Mouse (Mus musculus): ENCODE results near the gene Cyp2c29. TPM values are rescaled to one million over a fixed set of nuclear protein-coding genes. Genes with fewer than 3 reads are reported as not detected.
"Not testable (repeated sequence)": the region's sequence is repeated elsewhere in the genome, so short reads cannot be mapped to it uniquely, and the experiment has no call there.

Gene Cyp2c29
- not detected in 2 replicates for polyA plus RNA-seq (2015; fragmentation: Nextera tagmentation; extraction: Ambion mirVana)

GRCm38 (mm10) chr19:39269105-39269504 is at the start of gene Cyp2c29:
Gene Cyp2c29 (plus strand): TSS chr19:39269405.
- no CpG with 5 or more reads among the region's 1 CpGs for whole genome bisulfite sequencing

DNA sequence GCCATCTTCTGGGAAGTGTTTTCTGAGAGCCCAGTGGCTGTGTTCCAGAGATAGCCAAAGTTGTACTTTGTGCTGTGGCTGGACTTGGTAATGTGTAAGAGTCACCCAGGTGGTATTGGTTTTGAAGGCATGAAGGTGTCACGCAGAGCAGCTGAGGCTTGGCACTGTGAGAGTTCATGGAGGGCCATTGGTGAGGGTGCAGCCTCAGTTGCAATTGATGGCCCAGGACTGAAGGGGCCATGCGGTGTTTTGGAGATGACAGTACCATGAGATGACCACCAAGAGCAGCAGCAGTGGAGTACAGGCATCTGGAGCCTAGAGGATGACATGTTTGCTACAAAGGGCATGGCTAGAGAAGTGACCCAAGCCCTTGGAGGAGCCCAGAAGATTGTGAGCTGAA is 2.2 kb upstream of the Cyp2c29 start:
- WGBS = 76% methylated on average over 2 of the region's 2 CpGs
- not testable (repeated sequence) for H3K4me3 ChIP-seq; H3K36me3 ChIP-seq (ENCODE audit: poor library complexity, severe bottlenecking); H3K4me1 ChIP-seq; H3K4me2 ChIP-seq; H3K9ac ChIP-seq; H3K27me3 ChIP-seq; ATAC-seq; H3K27ac ChIP-seq; H3K9me3 ChIP-seq (replicated peaks)

More at GRCm38 (mm10) chr19:39269105-39269504, at the start of gene Cyp2c29:
- H3K27me3 ChIP-seq; ATAC-seq; H3K4me1 ChIP-seq; H3K36me3 ChIP-seq (ENCODE audit: poor library complexity, severe bottlenecking); H3K27ac ChIP-seq; H3K4me2 ChIP-seq; H3K9me3 ChIP-seq (replicated peaks); H3K9ac ChIP-seq; H3K4me3 ChIP-seq: not testable (repeated sequence)

- H3K9ac ChIP-seq = no peak overlapping the region
- no peaks in the 10 kb centered on the region for H3K4me1 ChIP-seq
- no peak overlapping the region for H3K4me3 ChIP-seq
- no peaks in the 10 kb centered on the region; the same call in none of the 2 replicates for H3K9me3 ChIP-seq (replicated peaks)
- ATAC-seq = no peak
- no peak overlapping the region for H3K27ac ChIP-seq
- H3K27me3 ChIP-seq = no peaks in the 10 kb centered on the region
- H3K4me2 ChIP-seq = no peak overlapping the region
- H3K36me3 ChIP-seq (ENCODE audit: poor library complexity, severe bottlenecking) = no peaks in the 10 kb centered on the region
These were observed 13.6 kb downstream of the Cyp2c29 start for GRCm38 (mm10) chr19:39282801-39283200.

DNA sequence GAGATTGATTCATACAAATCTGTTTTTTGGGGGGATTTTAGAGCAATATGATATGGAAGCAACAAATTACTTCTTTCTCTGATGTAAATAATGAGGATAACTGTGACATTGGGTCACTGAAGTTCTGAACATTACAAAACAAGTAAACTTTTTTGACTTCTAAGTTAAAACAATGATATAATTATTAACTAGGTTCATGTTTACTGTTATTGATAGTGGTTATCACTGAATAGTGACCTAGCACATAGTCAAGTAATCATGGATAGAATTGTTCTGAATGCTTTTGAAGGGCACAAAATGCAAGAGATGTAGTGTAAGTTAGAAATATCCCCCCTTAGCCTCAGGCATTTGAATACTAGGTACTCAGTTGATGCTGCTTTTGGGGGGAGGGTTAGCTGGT is 16.4 kb downstream of the Cyp2c29 start:
- H3K4me2 ChIP-seq = no peak overlapping the region
- no peak overlapping the region for H3K4me3 ChIP-seq
- H3K4me1 ChIP-seq = no peaks in the 10 kb centered on the region
- no peak for ATAC-seq
- H3K9ac ChIP-seq = no peak overlapping the region
- H3K27me3 ChIP-seq = no peaks in the 10 kb centered on the region
- H3K36me3 ChIP-seq (ENCODE audit: poor library complexity, severe bottlenecking) = no peaks in the 10 kb centered on the region
- no peak overlapping the region for H3K27ac ChIP-seq
- H3K9me3 ChIP-seq (replicated peaks) = peaks cover 7% of the 10 kb centered on the region

DNA sequence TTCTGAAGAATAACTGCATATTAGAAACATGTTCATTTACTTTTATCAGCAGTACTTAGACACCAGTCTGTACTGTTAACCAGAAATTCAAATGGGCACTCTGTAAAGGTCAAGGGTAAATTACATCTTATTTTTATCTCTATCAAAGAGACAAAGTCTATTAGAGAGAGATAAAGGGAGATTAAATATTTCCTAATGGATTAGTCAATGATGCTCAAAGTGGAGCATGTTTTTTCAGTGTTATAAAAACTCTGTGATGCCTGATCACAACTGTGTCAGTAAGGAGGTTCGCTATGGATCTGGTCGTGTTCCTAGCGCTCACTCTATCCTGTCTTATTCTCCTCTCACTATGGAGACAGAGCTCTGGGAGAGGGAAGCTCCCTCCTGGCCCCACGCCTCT is 17.6 kb downstream of the Cyp2c29 start:
- Histone ChIP-seq H3K4me2 (no peak overlapping the region), H3K27ac (no peak overlapping the region), H3K9me3 (replicated peaks) (peaks cover 11% of the 10 kb centered on the region), H3K27me3 (no peaks in the 10 kb centered on the region), H3K4me3 (no peak overlapping the region), H3K9ac (no peak overlapping the region), H3K4me1 (no peaks in the 10 kb centered on the region), H3K36me3 (ENCODE audit: poor library complexity, severe bottlenecking) (no peaks in the 10 kb centered on the region)
- ATAC-seq = no peak
- WGBS = 78% methylated on average over 4 of the region's 4 CpGs

- no peak overlapping the region for H3K4me3 ChIP-seq
- WGBS = 78% methylated on average over 3 of the region's 3 CpGs
- no peak for ATAC-seq
- H3K4me1 ChIP-seq = no peaks in the 10 kb centered on the region
- H3K9ac ChIP-seq = no peak overlapping the region
- no peaks in the 10 kb centered on the region for H3K27me3 ChIP-seq
- H3K36me3 ChIP-seq (ENCODE audit: poor library complexity, severe bottlenecking) = no peaks in the 10 kb centered on the region
- H3K9me3 ChIP-seq (replicated peaks) = peaks cover 21% of the 10 kb centered on the region
- no peak overlapping the region for H3K4me2 ChIP-seq
- H3K27ac ChIP-seq = no peak overlapping the region
These were observed 19.8 kb downstream of the Cyp2c29 start for GRCm38 (mm10) chr19:39288978-39289377.

Other genes starting within 250 kb of the Cyp2c29 start
- not detected in 2 replicates for gene Cyp2c65, start 208.4 kb upstream of the Cyp2c29 start, polyA plus RNA-seq (2015; fragmentation: Nextera tagmentation; extraction: Ambion mirVana)
- not detected in 2 replicates for gene Cyp2c66, start 155.5 kb upstream of the Cyp2c29 start, polyA plus RNA-seq (2015; fragmentation: Nextera tagmentation; extraction: Ambion mirVana)
- gene Cyp2c38, start 193.7 kb downstream of the Cyp2c29 start, polyA plus RNA-seq (2015; fragmentation: Nextera tagmentation; extraction: Ambion mirVana) = not detected in 2 replicates
- not detected in 2 replicates for gene Cyp2c39, start 241.5 kb downstream of the Cyp2c29 start, polyA plus RNA-seq (2015; fragmentation: Nextera tagmentation; extraction: Ambion mirVana)